Mouse (Mus musculus): ENCODE results near the gene Gm10720. TPM values are rescaled to one million over a fixed set of nuclear protein-coding genes. Genes with fewer than 3 reads are reported as not detected.
"Not testable (repeated sequence)": the region's sequence is repeated elsewhere in the genome, so short reads cannot be mapped to it uniquely, and the experiment has no call there.

Gene Gm10720
- total RNA-seq (2022), result not detected

- not testable (repeated sequence) for DNase-seq (ENCODE audit: low spot score in 2 of 2)
Observed at GRCm38 (mm10) chr9:3015354-3015753, at the start of gene Gm10720. TSS of gene Gm10720 (plus strand) at chr9:3015654.

GRCm38 (mm10) chr9:3000445-3000972 is 14.9 kb upstream of the Gm10720 start, which contains the start of gene Gm10722:
TSS of gene Gm10722 (plus strand) at chr9:3000922.
- DNase-seq (ENCODE audit: low spot score in 2 of 2), result peak; percentile 2 to 7

- peak; percentile 7 to 14 for DNase-seq (ENCODE audit: low spot score in 2 of 2)
Observed at GRCm38 (mm10) chr9:3001006-3001405, 14.4 kb upstream of the Gm10720 start.

- DNase-seq (ENCODE audit: low spot score in 2 of 2), result peak; percentile 97 to 99
Observed at GRCm38 (mm10) chr9:3001948-3002659, 13.3 kb upstream of the Gm10720 start.

GRCm38 (mm10) chr9:3002794-3003396 is 12.6 kb upstream of the Gm10720 start, which contains the start of gene Gm11168:
TSS of gene Gm11168 (plus strand) at chr9:3003346.
- DNase-seq (ENCODE audit: low spot score in 2 of 2), result not testable (repeated sequence)

GRCm38 (mm10) chr9:3006179-3006578 is 9.3 kb upstream of the Gm10720 start:
- DNase-seq (ENCODE audit: low spot score in 2 of 2), result not testable (repeated sequence)

GRCm38 (mm10) chr9:3006636-3007035 is 8.8 kb upstream of the Gm10720 start:
- DNase-seq (ENCODE audit: low spot score in 2 of 2), result peak; percentile 98 to 99

GRCm38 (mm10) chr9:3007272-3007671 is 8.2 kb upstream of the Gm10720 start:
- not testable (repeated sequence) for DNase-seq (ENCODE audit: low spot score in 2 of 2)

GRCm38 (mm10) chr9:3009331-3009730 is 6.1 kb upstream of the Gm10720 start:
- DNase-seq (ENCODE audit: low spot score in 2 of 2), result not testable (repeated sequence)

- DNase-seq (ENCODE audit: low spot score in 2 of 2), result not testable (repeated sequence)
Observed at GRCm38 (mm10) chr9:3012054-3012621, 3.3 kb upstream of the Gm10720 start.

GRCm38 (mm10) chr9:3012733-3013279 is 2.6 kb upstream of the Gm10720 start, which contains the start of gene Gm10721:
TSS of gene Gm10721 (plus strand) at chr9:3013140.
- DNase-seq (ENCODE audit: low spot score in 2 of 2), result not testable (repeated sequence)

- DNase-seq (ENCODE audit: low spot score in 2 of 2), result not testable (repeated sequence)
Observed at GRCm38 (mm10) chr9:3015896-3016295, 442 bp downstream of the Gm10720 start.

GRCm38 (mm10) chr9:3017108-3017507 is 1.7 kb downstream of the Gm10720 start, which contains the start of gene Gm10719:
TSS of gene Gm10719 (plus strand) at chr9:3017408.
- DNase-seq (ENCODE audit: low spot score in 2 of 2), result not testable (repeated sequence)

GRCm38 (mm10) chr9:3018944-3019343 is 3.5 kb downstream of the Gm10720 start:
- DNase-seq (ENCODE audit: low spot score in 2 of 2), result peak in 1 of 2 experiments; percentile 98

- DNase-seq (ENCODE audit: low spot score in 2 of 2), result peak; percentile 35 to 62
Observed at GRCm38 (mm10) chr9:3019835-3020727, 4.6 kb downstream of the Gm10720 start.

- peak; percentile 67 to 80 for DNase-seq (ENCODE audit: low spot score in 2 of 2)
Observed at GRCm38 (mm10) chr9:3022316-3023008, 7.0 kb downstream of the Gm10720 start.

- DNase-seq (ENCODE audit: low spot score in 2 of 2), result peak; percentile 20 to 37
Observed at GRCm38 (mm10) chr9:3023312-3023984, 8.0 kb downstream of the Gm10720 start, which contains the start of gene Gm10718. TSS of gene Gm10718 (plus strand) at chr9:3023547.

- peak; percentile 99 to 100 for DNase-seq (ENCODE audit: low spot score in 2 of 2)
Observed at GRCm38 (mm10) chr9:3023985-3024648, 8.7 kb downstream of the Gm10720 start.

Data from layer of hippocampus, adult 8-10 months (tissue).